Mouse (Mus musculus) cerebellum, adult 2 months (tissue): ENCODE data around the gene Pcolce. TPM values are rescaled to one million over a fixed set of nuclear protein-coding genes. Genes with fewer than 3 reads are reported as not detected.

ENCODE experiments used
- DNase-seq, 2 experiments: peaks; one replicate each; pipeline ENCODE4 v3.0.0; 2021
- H3K27ac ChIP-seq: fragments of 200-500 bp; 2 replicates; pipeline ENCODE4 v1.5.1; 2012; ENCODE audit warnings: low read length, control low read depth, inconsistent platforms; ENCODE audit not compliant: insufficient read depth
- H3K27me3 ChIP-seq: fragments of 200-500 bp; 2 replicates; pipeline ENCODE4 v1.6.1; 2012; ENCODE audit warnings: inconsistent platforms, mild to moderate bottlenecking, low read length, moderate library complexity; ENCODE audit not compliant: control insufficient read depth, insufficient read depth
- H3K4me1 ChIP-seq: fragments of 200-500 bp; 2 replicates; pipeline ENCODE4 v1.6.1; 2011; ENCODE audit warnings: low read length; ENCODE audit not compliant: control insufficient read depth, insufficient read depth
- H3K4me3 ChIP-seq: fragments of 200-500 bp; replicated peaks from 2 replicates; pipeline ENCODE3; 2011; ENCODE audit warnings: mild to moderate bottlenecking, low read depth, low read length, control low read depth; ENCODE audit not compliant: insufficient read depth
- CTCF ChIP-seq: fragments of 200-500 bp; IDR thresholded peaks from 2 replicates; pipeline ENCODE4 v1.5.1; 2011; ENCODE audit warnings: low read depth, mild to moderate bottlenecking, control low read depth, low read length, moderate library complexity, borderline replicate concordance; ENCODE audit not compliant: insufficient read depth
- POLR2A ChIP-seq: fragments of 200-500 bp; IDR thresholded peaks from 2 replicates; pipeline ENCODE4 v1.6.1; 2011; ENCODE audit warnings: low read length, control low read depth, borderline replicate concordance; ENCODE audit not compliant: insufficient read depth
- WGBS: fragments of 180-500 bp; shearing (Covaris S2); methylation state at CpG from one replicate; pipeline ENCODE4 v1.1.7; 2018; 5-methylcytosine and 5-hydroxymethylcytosine counted together
- polyA plus RNA-seq: library from polyadenylated mRNA; depleted of rRNA; stranded (reverse); fragments of >200 nt; gene quantifications from 2 replicates; pipeline ENCODE4 v1.2.3, GENCODE M21; 2012

Gene Pcolce
- polyA plus RNA-seq, 1 experiment, result 11.3 TPM

GRCm38 (mm10) chr5:137649669-137650571, 36.3 kb upstream of the Pcolce start:
- peaks cover 4% of the 10 kb centered on the region; the same call in 1 of the 2 replicates for H3K4me1 ChIP-seq
- H3K27ac ChIP-seq, result no peak overlapping the region
- TF ChIP-seq CTCF (no peak), POLR2A (no peak)
- no peaks in the 10 kb centered on the region for H3K27me3 ChIP-seq
- WGBS, result 32% methylated on average over 18 of the region's 18 CpGs
- no peak overlapping the region for H3K4me3 ChIP-seq
- no peak for DNase-seq

DNA sequence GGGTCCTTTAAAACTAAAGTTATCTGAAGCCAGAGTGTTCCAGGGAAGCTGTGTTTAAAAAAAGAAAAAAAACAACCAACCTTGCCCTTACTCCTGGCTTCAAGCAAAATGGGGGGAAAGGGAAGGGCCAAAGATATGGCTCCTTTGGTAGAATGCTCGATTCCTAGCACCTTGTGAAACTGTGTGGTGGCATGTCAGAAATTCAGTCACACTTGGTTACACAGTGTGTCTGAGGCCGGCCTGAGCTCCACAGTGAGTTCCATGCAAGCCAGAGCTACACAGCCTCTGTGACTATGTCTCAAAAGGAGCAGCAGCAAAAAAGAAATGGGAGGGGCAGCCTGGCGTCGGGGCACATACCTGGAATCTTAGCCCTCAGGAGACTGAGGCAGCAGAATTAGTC, 35.7 kb upstream of the Pcolce start:
- Histone ChIP-seq H3K4me3 (no peak overlapping the region), H3K27me3 (no peaks in the 10 kb centered on the region; the same call in 1 of the 2 replicates), H3K27ac (no peak overlapping the region), H3K4me1 (peaks cover 4% of the 10 kb centered on the region; the same call in 1 of the 2 replicates)
- WGBS, result 33% methylated on average over 4 of the region's 4 CpGs
- TF ChIP-seq CTCF (no peak), POLR2A (no peak)
- DNase-seq, result no peak

DNA sequence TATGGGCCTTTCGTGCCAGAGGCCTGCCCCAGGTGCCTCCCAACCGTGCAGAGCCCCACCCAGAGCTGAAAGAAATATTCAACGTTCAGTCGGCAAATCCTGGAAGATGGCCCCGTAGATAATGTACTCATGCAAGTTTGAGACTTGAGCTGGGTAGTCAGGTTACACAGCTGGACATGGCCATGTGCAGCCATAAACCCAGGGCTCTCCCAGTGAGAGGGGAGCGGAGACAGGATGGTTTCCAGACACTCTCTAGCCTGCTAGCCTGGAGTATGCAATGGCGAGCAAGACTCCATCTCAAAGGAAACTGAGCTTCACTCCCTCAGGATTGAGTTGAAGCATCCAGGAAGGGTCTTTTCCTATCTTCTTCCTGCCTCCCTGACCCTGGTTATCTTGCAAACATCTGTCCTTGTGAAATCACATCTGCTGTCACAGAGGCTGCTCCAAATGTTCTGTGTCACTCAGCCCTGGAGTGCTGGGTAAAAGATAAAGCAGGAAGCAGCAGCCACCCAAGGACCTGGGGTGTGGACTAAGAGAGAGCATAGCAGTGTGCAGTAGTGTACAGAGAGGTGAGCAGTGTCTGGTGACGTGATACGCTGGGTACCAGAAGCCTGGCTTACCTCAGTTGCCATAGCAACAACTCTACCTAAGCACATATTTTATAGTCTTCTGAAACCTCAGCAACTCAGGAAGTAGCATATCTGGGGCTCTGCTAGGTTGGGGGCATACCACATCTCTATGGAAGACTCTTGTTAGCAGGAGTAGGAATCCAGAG, 34.4 kb upstream of the Pcolce start:
- TF ChIP-seq POLR2A (no peak), CTCF (no peak)
- H3K27ac ChIP-seq, result no peak overlapping the region

GRCm38 (mm10) chr5:137645652-137646091, 32.1 kb upstream of the Pcolce start, which contains the start of gene Irs3:
Gene Irs3, minus strand, starts transcription at chr5:137645714.
- no peak for TF ChIP-seq CTCF
- 35% methylated on average over 11 of the region's 11 CpGs for WGBS
- Histone ChIP-seq H3K4me3 (no peak within 1 kb of the TSS), H3K27me3 (no peaks in the 10 kb centered on the region; the same call in 1 of the 2 replicates), H3K4me1 (no peaks in the 10 kb centered on the region), H3K27ac (no peak within 1 kb of the TSS)
- no peak for DNase-seq

More for the DNA sequence above, 34.4 kb upstream of the Pcolce start:
- WGBS, result 74% methylated on average over 9 of the region's 9 CpGs
- Histone ChIP-seq H3K4me1 (peaks cover 4% of the 10 kb centered on the region; the same call in 1 of the 2 replicates), H3K27me3 (no peaks in the 10 kb centered on the region; the same call in 1 of the 2 replicates), H3K4me3 (no peak overlapping the region)
- DNase-seq, result no peak

GRCm38 (mm10) chr5:137645091-137645651, 31.6 kb upstream of the Pcolce start:
- Histone ChIP-seq H3K4me1 (no peaks in the 10 kb centered on the region), H3K4me3 (no peak overlapping the region), H3K27me3 (no peaks in the 10 kb centered on the region; the same call in 1 of the 2 replicates), H3K27ac (no peak overlapping the region)
- no peak for DNase-seq
- 10% methylated on average over 44 of the region's 44 CpGs for WGBS
- TF ChIP-seq POLR2A (no peak), CTCF (no peak)

DNA sequence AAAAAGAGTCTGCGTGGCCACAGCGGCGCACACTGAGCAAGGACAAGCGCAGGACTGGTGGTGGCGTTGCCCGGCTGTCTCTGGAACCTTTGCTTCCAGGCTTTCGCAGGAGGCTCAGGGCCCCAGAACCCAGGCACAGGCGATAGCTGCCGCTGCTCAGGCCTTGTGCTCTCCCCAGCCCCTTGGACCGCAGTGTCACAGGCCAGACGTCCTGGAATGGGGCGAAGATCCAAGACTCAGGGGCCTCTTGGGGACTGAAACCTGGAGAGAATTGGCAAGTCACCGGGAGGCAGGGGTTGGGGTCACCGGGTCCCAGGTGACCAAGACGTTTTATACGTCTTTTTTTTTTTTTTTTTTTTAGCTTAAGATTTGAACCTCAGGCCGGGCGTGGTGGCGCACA, 30.9 kb upstream of the Pcolce start:
- Histone ChIP-seq H3K27ac (no peak overlapping the region), H3K4me3 (no peak overlapping the region), H3K4me1 (no peaks in the 10 kb centered on the region), H3K27me3 (no peaks in the 10 kb centered on the region; the same call in 1 of the 2 replicates)
- no peak for TF ChIP-seq POLR2A
- no peak for TF ChIP-seq CTCF
- DNase-seq, result no peak
- 44% methylated on average over 19 of the region's 19 CpGs for WGBS

DNA sequence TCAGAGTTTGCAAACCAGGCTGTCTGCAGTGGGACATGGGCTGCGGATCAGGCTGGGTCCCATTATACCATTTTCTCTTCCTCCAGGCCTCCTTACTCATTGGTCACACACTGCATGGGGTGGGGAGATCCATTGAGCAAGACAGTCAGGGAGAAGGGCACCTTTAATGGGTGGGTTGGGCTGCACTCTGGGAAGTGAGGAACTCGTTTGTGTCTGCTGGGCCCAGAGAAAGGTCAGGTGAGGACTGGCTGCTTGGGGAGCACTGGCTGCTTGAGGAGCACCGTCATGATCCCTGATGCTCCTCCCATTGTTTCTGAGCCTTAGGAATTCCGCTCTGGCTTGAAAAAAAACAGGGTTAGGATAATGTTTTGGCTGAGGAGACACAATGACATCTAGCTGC, 29.3 kb upstream of the Pcolce start:
- WGBS, result 60% methylated on average over 4 of the region's 4 CpGs
- Histone ChIP-seq H3K4me3 (no peak overlapping the region), H3K4me1 (no peaks in the 10 kb centered on the region), H3K27ac (no peak overlapping the region), H3K27me3 (no peaks in the 10 kb centered on the region; the same call in 1 of the 2 replicates)
- TF ChIP-seq POLR2A, result no peak
- no peak for TF ChIP-seq CTCF
- DNase-seq, result no peak

DNA sequence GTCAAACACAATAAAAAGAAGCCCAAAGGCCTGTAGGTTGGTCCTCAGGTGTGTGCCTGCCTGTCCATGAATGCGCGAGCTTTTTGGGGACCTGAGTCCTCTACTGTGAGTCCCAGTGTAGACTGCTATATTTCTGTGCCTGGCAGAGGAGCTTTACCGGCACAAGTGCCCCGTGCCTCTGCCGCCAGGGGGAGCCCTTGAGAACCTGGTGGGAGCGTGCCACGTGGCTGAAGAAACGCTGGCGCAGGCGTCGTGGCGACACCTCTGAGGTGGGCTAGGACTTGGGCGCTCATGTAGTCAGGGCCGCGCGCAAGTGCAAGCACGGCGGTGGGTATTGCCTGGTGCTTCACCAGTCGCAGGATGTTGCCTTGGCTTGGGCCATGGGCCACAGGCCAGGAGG, 27.5 kb upstream of the Pcolce start, which contains the start of gene Sap25:
Sap25 (plus strand) TSS at position 281 of the 400 bp plus-strand sequence.
- no peak within 1 kb of the TSS for H3K27ac ChIP-seq
- 84% methylated on average over 19 of the region's 19 CpGs for WGBS
- H3K4me1 ChIP-seq, result no peaks in the 10 kb centered on the region
- TF ChIP-seq CTCF (peak; percentile 13; the same call in 1 of the 2 replicates), POLR2A (no peak)
- H3K27me3 ChIP-seq, result no peaks in the 10 kb centered on the region; the same call in 1 of the 2 replicates
- H3K4me3 ChIP-seq, result no peak within 1 kb of the TSS
- no peak for DNase-seq
